Mouse (Mus musculus): ENCODE results near the gene Faah. TPM values are rescaled to one million over a fixed set of nuclear protein-coding genes. Genes with fewer than 3 reads are reported as not detected.

Faah gene
- total and polyA plus RNA-seq, 3 experiments, result 10.8 to 22.2 TPM; not detected in 1

DNA sequence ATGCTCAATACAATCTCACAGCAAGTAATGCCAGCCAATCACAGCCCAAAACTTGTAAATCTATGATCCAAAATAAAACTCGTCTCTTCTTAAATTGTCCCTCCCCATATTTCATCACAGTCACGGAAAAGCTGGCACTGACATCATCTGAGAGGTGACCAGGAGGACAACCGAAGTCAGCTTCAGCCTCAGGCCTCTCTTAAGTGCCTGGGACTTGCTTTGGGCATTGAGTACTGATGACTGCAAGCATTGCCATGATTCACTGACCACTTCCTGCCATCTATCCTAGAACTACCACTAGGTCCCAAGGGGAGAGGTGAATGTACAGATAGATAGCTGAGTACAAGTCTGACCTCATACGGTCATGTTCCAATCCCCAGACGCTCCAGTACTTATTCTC is 95.0 kb downstream of the Faah start:
- H3K4me1 ChIP-seq (ENCODE audit: control insufficient read depth in 1 of 2, insufficient read depth in 2 of 2, low read length in 2 of 2), result no peaks in the 10 kb centered on the region
- H3K9me3 ChIP-seq (replicated peaks; ENCODE audit: insufficient read depth, low read length), result no peaks in the 10 kb centered on the region
- no peak for DNase-seq (ENCODE audit: low read depth, low spot score)
- no peak overlapping the region for H3K4me3 ChIP-seq (ENCODE audit: control insufficient read depth in 1 of 2, insufficient read depth in 1 of 2, low read depth in 2 of 2, low read length in 2 of 2)
- H3K27ac ChIP-seq (ENCODE audit: control insufficient read depth, low read depth, low read length), result no peak overlapping the region
- no peak overlapping the region for H3K9ac ChIP-seq (ENCODE audit: control insufficient read depth, low read depth, low read length, poor library complexity, severe bottlenecking)
- no peaks in the 10 kb centered on the region for H3K36me3 ChIP-seq (ENCODE audit: control insufficient read depth in 1 of 2, insufficient read depth in 2 of 2, low read length in 2 of 2)
- peaks cover 0 to 1% of the 10 kb centered on the region in 2 experiments; a peak in 2 of 4 replicates for H3K27me3 ChIP-seq (ENCODE audit: control insufficient read depth in 1 of 2, insufficient read depth in 2 of 2, low read length in 2 of 2)
- TF ChIP-seq POLR2AphosphoS2 (IDR thresholded peaks at IDR 0.05; ENCODE audit: low read length), result no peak
- TF ChIP-seq USF2 (IDR thresholded peaks at IDR 0.05; ENCODE audit: borderline replicate concordance in 1 of 2, insufficient read depth in 1 of 2, low read depth in 1 of 2, low read length in 2 of 2), result no peak
- no peak for TF ChIP-seq USF1 (IDR thresholded peaks at IDR 0.05; ENCODE audit: low read depth, low read length)
- TF ChIP-seq SMC3 (IDR thresholded peaks at IDR 0.05; ENCODE audit: low read depth, low read length), result no peak
- TF ChIP-seq ELF1 (IDR thresholded peaks at IDR 0.05; ENCODE audit: low read depth, low read length), result no peak
- TF ChIP-seq EP300 (IDR thresholded peaks at IDR 0.05; ENCODE audit: low read depth in 1 of 2, low read length in 2 of 2), result no peak
- TF ChIP-seq ETS1 (IDR thresholded peaks at IDR 0.05; ENCODE audit: low read depth, low read length), result no peak
- TF ChIP-seq MAZ (IDR thresholded peaks at IDR 0.05; ENCODE audit: low read depth, low read length), result no peak
- TF ChIP-seq HCFC1 (IDR thresholded peaks at IDR 0.05; ENCODE audit: low read depth, low read length), result no peak
- no peak for TF ChIP-seq POLR2AphosphoS5 (IDR thresholded peaks at IDR 0.05; ENCODE audit: borderline replicate concordance, low read depth, low read length)
- TF ChIP-seq CHD1 (IDR thresholded peaks at IDR 0.05; ENCODE audit: low read depth, low read length), result no peak
- TF ChIP-seq MYB (IDR thresholded peaks at IDR 0.05; ENCODE audit: low read depth, low read length), result no peak
- TF ChIP-seq MAFK (IDR thresholded peaks at IDR 0.05; ENCODE audit: borderline replicate concordance, low read depth, low read length), result no peak
- TF ChIP-seq CHD2 (IDR thresholded peaks at IDR 0.05; ENCODE audit: low read length), result no peak
- no peak for TF ChIP-seq E2F4 (IDR thresholded peaks at IDR 0.05; ENCODE audit: borderline replicate concordance, low read depth, low read length)
- TF ChIP-seq BHLHE40 (IDR thresholded peaks at IDR 0.05; ENCODE audit: borderline replicate concordance, low read depth, low read length), result no peak
- no peak for TF ChIP-seq CTCF (IDR thresholded peaks at IDR 0.05 in 2 of 3, conservative IDR thresholded peaks at IDR 0.05 in 1 of 3; ENCODE audit: control insufficient read depth in 1 of 3, insufficient read depth in 1 of 3, low read depth in 2 of 3, low read length in 3 of 3, poor library complexity in 1 of 3, severe bottlenecking in 1 of 3)
- TF ChIP-seq NRF1 (IDR thresholded peaks at IDR 0.05; ENCODE audit: insufficient read depth, low read depth, low read length, poor library complexity, severe bottlenecking), result no peak
- no peak for TF ChIP-seq TBP (IDR thresholded peaks at IDR 0.05; ENCODE audit: low read depth, low read length)
- H3K79me2 ChIP-seq (ENCODE audit: control insufficient read depth, insufficient read depth, low read length, poor library complexity), result no peaks in the 10 kb centered on the region

DNA sequence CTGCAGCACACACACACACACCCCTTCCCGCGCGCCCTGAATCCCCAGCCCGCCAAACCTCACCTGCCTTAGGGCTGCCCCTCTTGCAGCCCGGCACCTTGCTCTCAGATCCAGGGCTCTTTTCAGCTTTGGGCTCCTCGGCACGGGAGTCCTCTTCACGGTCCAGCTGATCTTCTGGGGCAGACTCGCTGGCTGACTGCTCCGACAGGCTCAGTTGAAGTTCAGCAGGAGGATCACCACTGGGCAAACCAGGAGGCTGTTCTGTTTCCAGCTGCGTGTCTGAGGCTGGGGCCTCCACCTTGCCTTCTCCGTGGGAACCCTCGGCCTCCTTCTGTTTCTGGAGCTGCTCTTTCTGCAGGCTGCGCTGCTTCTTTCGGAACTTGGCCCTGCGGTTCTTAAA is 97.8 kb downstream of the Faah start:
- no peaks in the 10 kb centered on the region for H3K4me1 ChIP-seq (ENCODE audit: control insufficient read depth in 1 of 2, insufficient read depth in 2 of 2, low read length in 2 of 2)
- no peak overlapping the region for H3K27ac ChIP-seq (ENCODE audit: control insufficient read depth, low read depth, low read length)
- TF ChIP-seq NELFE (IDR thresholded peaks at IDR 0.05; ENCODE audit: low read depth, low read length) (no peak), POLR2A (IDR thresholded peaks at IDR 0.05; ENCODE audit: control insufficient read depth in 1 of 2, insufficient read depth in 1 of 2, low read depth in 1 of 2, low read length in 2 of 2, poor library complexity in 1 of 2) (no peak), USF2 (IDR thresholded peaks at IDR 0.05; ENCODE audit: borderline replicate concordance in 1 of 2, insufficient read depth in 1 of 2, low read depth in 1 of 2, low read length in 2 of 2) (no peak), SMC3 (IDR thresholded peaks at IDR 0.05; ENCODE audit: low read depth, low read length) (no peak), EP300 (IDR thresholded peaks at IDR 0.05; ENCODE audit: low read depth in 1 of 2, low read length in 2 of 2) (no peak), ETS1 (IDR thresholded peaks at IDR 0.05; ENCODE audit: low read depth, low read length) (no peak), ZMIZ1 (IDR thresholded peaks at IDR 0.05; ENCODE audit: low read depth, low read length) (no peak), UBTF (IDR thresholded peaks at IDR 0.05; ENCODE audit: borderline replicate concordance, insufficient read depth, low read depth, low read length) (no peak), MAFK (IDR thresholded peaks at IDR 0.05; ENCODE audit: borderline replicate concordance, low read depth, low read length) (no peak), MAX (IDR thresholded peaks at IDR 0.05; ENCODE audit: low read length) (no peak), HCFC1 (IDR thresholded peaks at IDR 0.05; ENCODE audit: low read depth, low read length) (no peak), MYC (IDR thresholded peaks at IDR 0.05; ENCODE audit: low read depth, low read length) (no peak), MYB (IDR thresholded peaks at IDR 0.05; ENCODE audit: low read depth, low read length) (no peak), ZNF384 (IDR thresholded peaks at IDR 0.05; ENCODE audit: low read depth, low read length) (no peak), CHD2 (IDR thresholded peaks at IDR 0.05; ENCODE audit: low read length) (no peak), POLR2AphosphoS5 (IDR thresholded peaks at IDR 0.05; ENCODE audit: borderline replicate concordance, low read depth, low read length) (no peak), JUND (IDR thresholded peaks at IDR 0.05; ENCODE audit: low read depth, low read length) (no peak), GABPA (IDR thresholded peaks at IDR 0.05; ENCODE audit: low read depth, low read length) (no peak)
- no peaks in the 10 kb centered on the region; a peak in 1 of 4 replicates for H3K27me3 ChIP-seq (ENCODE audit: control insufficient read depth in 1 of 2, insufficient read depth in 2 of 2, low read length in 2 of 2)
- no peaks in the 10 kb centered on the region for H3K79me2 ChIP-seq (ENCODE audit: control insufficient read depth, insufficient read depth, low read length, poor library complexity)
- no peaks in the 10 kb centered on the region for H3K36me3 ChIP-seq (ENCODE audit: control insufficient read depth in 1 of 2, insufficient read depth in 2 of 2, low read length in 2 of 2)
- no peak overlapping the region for H3K4me3 ChIP-seq (ENCODE audit: control insufficient read depth in 1 of 2, insufficient read depth in 1 of 2, low read depth in 2 of 2, low read length in 2 of 2)
- no peak overlapping the region for H3K9ac ChIP-seq (ENCODE audit: control insufficient read depth, low read depth, low read length, poor library complexity, severe bottlenecking)
- no peaks in the 10 kb centered on the region for H3K9me3 ChIP-seq (replicated peaks; ENCODE audit: insufficient read depth, low read length)
- DNase-seq (ENCODE audit: low read depth, low spot score), result no peak
